Mouse (Mus musculus) cerebellum, adult 2 months (tissue): Measurements from ENCODE around the gene Rrp15. TPM values are rescaled to one million over a fixed set of nuclear protein-coding genes. Genes with fewer than 3 reads are reported as not detected.

Experiments used
- DNase-seq, 2 experiments: peaks; one replicate each; pipeline ENCODE4 v3.0.0; 2021
- H3K27ac ChIP-seq: fragments of 200-500 bp; 2 replicates; pipeline ENCODE4 v1.5.1; 2012; ENCODE audit warnings: low read length, control low read depth, inconsistent platforms; ENCODE audit not compliant: insufficient read depth
- H3K27me3 ChIP-seq: fragments of 200-500 bp; 2 replicates; pipeline ENCODE4 v1.6.1; 2012; ENCODE audit warnings: inconsistent platforms, mild to moderate bottlenecking, low read length, moderate library complexity; ENCODE audit not compliant: control insufficient read depth, insufficient read depth
- H3K4me1 ChIP-seq: fragments of 200-500 bp; 2 replicates; pipeline ENCODE4 v1.6.1; 2011; ENCODE audit warnings: low read length; ENCODE audit not compliant: control insufficient read depth, insufficient read depth
- H3K4me3 ChIP-seq: fragments of 200-500 bp; replicated peaks from 2 replicates; pipeline ENCODE3; 2011; ENCODE audit warnings: mild to moderate bottlenecking, low read depth, low read length, control low read depth; ENCODE audit not compliant: insufficient read depth
- CTCF ChIP-seq: fragments of 200-500 bp; IDR thresholded peaks from 2 replicates; pipeline ENCODE4 v1.5.1; 2011; ENCODE audit warnings: low read depth, mild to moderate bottlenecking, control low read depth, low read length, moderate library complexity, borderline replicate concordance; ENCODE audit not compliant: insufficient read depth
- POLR2A ChIP-seq: fragments of 200-500 bp; IDR thresholded peaks from 2 replicates; pipeline ENCODE4 v1.6.1; 2011; ENCODE audit warnings: low read length, control low read depth, borderline replicate concordance; ENCODE audit not compliant: insufficient read depth
- WGBS: fragments of 180-500 bp; shearing (Covaris S2); methylation state at CpG from one replicate; pipeline ENCODE4 v1.1.7; 2018; 5-methylcytosine and 5-hydroxymethylcytosine counted together
- polyA plus RNA-seq: library from polyadenylated mRNA; depleted of rRNA; stranded (reverse); fragments of >200 nt; gene quantifications from 2 replicates; pipeline ENCODE4 v1.2.3, GENCODE M21; 2012

Rrp15 gene
- polyA plus RNA-seq, 1 experiment, result 12.2 TPM

GRCm38 (mm10) chr1:186698583-186699338 is 50.4 kb downstream of the Rrp15 start:
- H3K27me3 ChIP-seq, result no peaks in the 10 kb centered on the region
- no peaks in the 10 kb centered on the region for H3K4me1 ChIP-seq
- no peak overlapping the region for H3K4me3 ChIP-seq
- no peak overlapping the region for H3K27ac ChIP-seq
- 79% methylated on average over 15 of the region's 15 CpGs for WGBS
- no peak for DNase-seq
- TF ChIP-seq CTCF (0 out of 2 replicates have a peak, but pooled peaks have one; percentile 14), POLR2A (no peak)

GRCm38 (mm10) chr1:186696231-186696630 is 52.9 kb downstream of the Rrp15 start:
- H3K4me1 ChIP-seq, result no peaks in the 10 kb centered on the region
- no peak overlapping the region for H3K4me3 ChIP-seq
- H3K27me3 ChIP-seq, result no peaks in the 10 kb centered on the region
- DNase-seq, result no peak
- WGBS, result 81% methylated on average over 9 of the region's 9 CpGs
- TF ChIP-seq POLR2A, result no peak
- H3K27ac ChIP-seq, result no peak overlapping the region

- no peak for DNase-seq
- TF ChIP-seq POLR2A (no peak), CTCF (no peak)
- Histone ChIP-seq H3K27ac (no peak overlapping the region), H3K4me1 (no peaks in the 10 kb centered on the region), H3K4me3 (no peak overlapping the region), H3K27me3 (no peaks in the 10 kb centered on the region)
- 69% methylated on average over 4 of the region's 4 CpGs for WGBS
Observed at GRCm38 (mm10) chr1:186695361-186695760, 53.8 kb downstream of the Rrp15 start.

GRCm38 (mm10) chr1:186692370-186692769 is 56.8 kb downstream of the Rrp15 start:
- no peak overlapping the region for H3K4me3 ChIP-seq
- H3K4me1 ChIP-seq, result no peaks in the 10 kb centered on the region
- no peaks in the 10 kb centered on the region for H3K27me3 ChIP-seq
- no peak for DNase-seq
- no peak overlapping the region for H3K27ac ChIP-seq
- TF ChIP-seq CTCF (no peak), POLR2A (no peak)
- 85% methylated on average over 4 of the region's 4 CpGs for WGBS

DNA sequence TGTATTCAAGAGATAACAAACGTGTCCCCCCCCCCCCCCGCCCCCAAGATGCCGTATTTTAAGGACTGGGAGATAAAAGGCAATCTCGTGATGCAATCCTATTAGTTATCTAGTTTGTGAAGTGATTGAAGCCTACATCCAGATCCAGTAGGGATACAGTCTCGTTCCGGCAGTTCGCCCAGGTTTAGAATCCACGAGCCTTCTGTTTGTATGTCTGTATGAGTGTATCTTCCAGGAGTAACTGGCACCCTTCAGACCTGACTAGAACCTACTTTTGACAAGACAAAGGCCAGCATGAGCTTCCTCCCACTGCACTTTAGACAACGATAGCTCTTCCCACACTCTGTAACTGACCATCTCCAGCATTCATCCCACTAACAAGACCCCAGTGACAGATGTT is 57.5 kb downstream of the Rrp15 start:
- TF ChIP-seq POLR2A, result no peak
- TF ChIP-seq CTCF, result no peak
- 88% methylated on average over 9 of the region's 9 CpGs for WGBS
- H3K4me3 ChIP-seq, result no peak overlapping the region
- no peaks in the 10 kb centered on the region for H3K4me1 ChIP-seq
- H3K27ac ChIP-seq, result no peak overlapping the region
- DNase-seq, result no peak
- H3K27me3 ChIP-seq, result no peaks in the 10 kb centered on the region

- no peaks in the 10 kb centered on the region; the same call in 1 of the 2 replicates for H3K4me1 ChIP-seq
- no peak for DNase-seq
- no peak overlapping the region for H3K4me3 ChIP-seq
- no peak overlapping the region for H3K27ac ChIP-seq
- TF ChIP-seq POLR2A (no peak), CTCF (no peak)
- no peaks in the 10 kb centered on the region for H3K27me3 ChIP-seq
- WGBS, result 97% methylated on average over 3 of the region's 3 CpGs
Observed at GRCm38 (mm10) chr1:186684041-186684440, 65.1 kb downstream of the Rrp15 start.

DNA sequence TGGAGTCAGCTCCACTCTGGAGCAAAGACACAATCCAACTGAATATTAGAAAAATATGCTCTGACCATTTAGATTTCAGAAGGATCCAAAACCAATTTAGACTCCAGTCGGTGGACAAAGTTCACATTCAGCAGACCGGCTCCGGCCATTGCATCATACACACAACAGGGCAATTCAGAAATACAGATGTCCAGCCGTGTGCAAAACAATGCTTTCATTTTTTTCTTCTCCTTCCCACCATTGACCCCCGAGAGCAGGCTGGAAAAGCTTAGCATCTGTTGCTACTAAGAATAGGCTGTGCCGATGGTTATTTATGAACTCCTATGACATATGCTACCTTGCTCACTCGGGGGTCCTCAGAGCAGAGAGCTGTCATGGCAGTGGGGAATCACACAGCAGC is 66.6 kb downstream of the Rrp15 start:
- no peak overlapping the region for H3K27ac ChIP-seq
- H3K4me1 ChIP-seq, result no peaks in the 10 kb centered on the region; the same call in 1 of the 2 replicates
- DNase-seq, result peak in 1 of 2 experiments; percentile 10
- H3K27me3 ChIP-seq, result no peaks in the 10 kb centered on the region
- 11% methylated on average over 7 of the region's 7 CpGs for WGBS
- H3K4me3 ChIP-seq, result no peak overlapping the region
- no peak for TF ChIP-seq POLR2A
- no peak for TF ChIP-seq CTCF

DNA sequence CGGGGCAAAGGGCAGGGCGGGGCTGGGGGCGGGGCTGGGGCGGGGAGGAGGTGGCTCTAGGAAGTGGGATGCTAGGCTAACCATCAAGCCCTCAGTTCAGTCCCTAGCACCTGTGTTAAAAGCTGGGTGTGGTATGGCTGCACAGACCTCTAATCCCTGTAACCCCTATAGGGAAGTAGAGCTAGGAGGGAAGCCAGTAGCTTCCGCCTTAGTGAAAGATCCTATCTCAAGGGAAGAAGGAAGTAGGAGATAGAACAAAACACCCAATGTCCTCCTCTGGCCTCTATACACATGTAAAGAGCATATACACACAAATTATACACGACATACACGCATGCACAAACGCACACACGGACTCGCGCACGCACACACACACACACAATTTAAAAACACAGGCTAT is 71.5 kb downstream of the Rrp15 start:
- Histone ChIP-seq H3K4me3 (no peak overlapping the region), H3K4me1 (peaks cover 2% of the 10 kb centered on the region; the same call in 1 of the 2 replicates), H3K27ac (no peak overlapping the region), H3K27me3 (no peaks in the 10 kb centered on the region)
- no peak for DNase-seq
- 91% methylated on average over 12 of the region's 12 CpGs for WGBS
- TF ChIP-seq CTCF, result no peak
- TF ChIP-seq POLR2A, result no peak
